Mouse (Mus musculus): ENCODE measurements around the gene Rhag. TPM values are rescaled to one million over a fixed set of nuclear protein-coding genes. Genes with fewer than 3 reads are reported as not detected.

Rhag gene
- total and polyA plus RNA-seq, 3 experiments: 17.8 to 91.3 TPM; not detected in 1

DNA sequence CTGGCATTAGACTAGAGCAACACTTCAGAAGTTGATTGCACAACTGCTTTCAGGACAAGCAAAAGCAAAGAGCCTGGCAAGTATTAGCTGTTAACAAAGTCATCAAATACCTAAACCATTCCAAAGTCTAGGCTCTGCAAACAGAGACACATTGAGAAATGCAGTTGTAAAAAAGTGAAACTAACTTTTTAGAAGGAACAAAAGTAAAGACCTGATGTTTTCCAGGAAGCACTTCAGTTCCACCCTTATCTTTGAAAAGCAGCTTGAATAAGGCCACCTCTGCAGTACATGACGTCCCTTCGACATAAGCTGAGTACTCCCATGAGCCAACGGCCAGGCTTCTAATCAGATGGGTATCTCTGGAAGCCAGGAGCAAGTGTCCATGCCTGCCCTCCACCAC, 4.4 kb upstream of the Rhag start (continued):
- no peak for TF ChIP-seq MEF2A (IDR thresholded peaks at IDR 0.05; ENCODE audit: extremely low read depth, insufficient replicate concordance, low read depth, low read length, poor library complexity, severe bottlenecking)
- no peak for TF ChIP-seq USF1 (IDR thresholded peaks at IDR 0.05; ENCODE audit: low read depth, low read length)
- TF ChIP-seq MAFK (IDR thresholded peaks at IDR 0.05; ENCODE audit: borderline replicate concordance, low read depth, low read length): no peak
- TF ChIP-seq CHD1 (IDR thresholded peaks at IDR 0.05; ENCODE audit: low read depth, low read length): 0 out of 2 replicates have a peak, but pooled peaks have one; percentile 37
- TF ChIP-seq RAD21 (IDR thresholded peaks at IDR 0.05; ENCODE audit: low read depth, low read length): no peak
- TF ChIP-seq POLR2A (IDR thresholded peaks at IDR 0.05; ENCODE audit: control insufficient read depth in 1 of 2, insufficient read depth in 1 of 2, low read depth in 1 of 2, low read length in 2 of 2, poor library complexity in 1 of 2): peak in 1 of 2 experiments; percentile 60; a peak in 2 of 4 replicates
- TF ChIP-seq BHLHE40 (IDR thresholded peaks at IDR 0.05; ENCODE audit: borderline replicate concordance, low read depth, low read length): no peak
- peak; percentile 98 for TF ChIP-seq EP300 (IDR thresholded peaks at IDR 0.05; ENCODE audit: low read depth in 1 of 2, low read length in 2 of 2)
- peak; percentile 69 for TF ChIP-seq POLR2AphosphoS2 (IDR thresholded peaks at IDR 0.05; ENCODE audit: low read length)
- TF ChIP-seq USF2 (IDR thresholded peaks at IDR 0.05; ENCODE audit: borderline replicate concordance in 1 of 2, insufficient read depth in 1 of 2, low read depth in 1 of 2, low read length in 2 of 2): no peak
- no peak for TF ChIP-seq KAT2A (conservative IDR thresholded peaks at IDR 0.05; ENCODE audit: low read depth, low read length)
- peak; percentile 59; the same call in 1 of the 2 replicates for TF ChIP-seq TBP (IDR thresholded peaks at IDR 0.05; ENCODE audit: low read depth, low read length)
- no peak for TF ChIP-seq MAX (IDR thresholded peaks at IDR 0.05; ENCODE audit: low read length)
- TF ChIP-seq HCFC1 (IDR thresholded peaks at IDR 0.05; ENCODE audit: low read depth, low read length): peak; percentile 50; the same call in 1 of the 2 replicates

DNA sequence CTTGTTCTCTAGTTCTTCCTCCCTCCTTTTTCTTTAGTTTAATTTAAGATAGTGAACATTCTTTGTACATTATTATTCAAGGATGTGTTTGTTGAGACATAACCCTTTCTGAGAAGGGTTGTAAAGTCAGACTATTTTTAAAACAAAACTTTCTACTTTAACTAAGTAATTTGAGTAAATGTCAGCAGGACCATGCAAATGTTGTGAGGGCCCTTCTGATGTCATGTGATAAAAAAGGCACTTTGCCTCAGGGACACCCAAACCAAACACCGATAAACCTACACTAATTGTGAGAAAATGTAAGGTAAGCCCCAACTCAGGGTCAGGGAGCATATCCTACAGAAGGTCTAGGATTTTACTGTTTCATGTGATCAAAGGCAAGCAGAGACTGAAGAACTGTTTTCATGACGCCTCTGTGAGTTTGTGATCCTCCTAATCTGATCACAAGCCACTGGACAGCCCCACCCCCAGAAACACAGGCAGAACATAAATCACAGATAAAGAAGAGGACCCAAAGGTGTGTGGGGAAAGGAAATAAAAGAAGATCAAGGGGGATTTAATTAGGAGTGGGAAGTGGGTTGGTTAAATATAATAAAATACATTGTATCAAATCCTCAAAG, 3.9 kb upstream of the Rhag start, which contains the start of gene Crisp2:
Crisp2 (minus strand) TSS at position 51 of the 620 bp plus-strand sequence.
- no peak for TF ChIP-seq MYC (IDR thresholded peaks at IDR 0.05; ENCODE audit: low read depth, low read length)
- no peak for TF ChIP-seq MAFK (IDR thresholded peaks at IDR 0.05; ENCODE audit: borderline replicate concordance, low read depth, low read length)
- TF ChIP-seq KAT2A (conservative IDR thresholded peaks at IDR 0.05; ENCODE audit: low read depth, low read length): no peak
- TF ChIP-seq TAL1 (IDR thresholded peaks at IDR 0.05; ENCODE audit: low read length): no peak; the same call in 1 of the 2 replicates
- 0 out of 2 replicates have a peak, but pooled peaks have one; percentile 42 for TF ChIP-seq USF1 (IDR thresholded peaks at IDR 0.05; ENCODE audit: low read depth, low read length)
- no peak; the same call in 1 of the 2 replicates for TF ChIP-seq BHLHE40 (IDR thresholded peaks at IDR 0.05; ENCODE audit: borderline replicate concordance, low read depth, low read length)
- 0 out of 2 replicates have a peak, but pooled peaks have one; percentile 10 for TF ChIP-seq CHD2 (IDR thresholded peaks at IDR 0.05; ENCODE audit: low read length)
- TF ChIP-seq ZKSCAN1 (IDR thresholded peaks at IDR 0.05; ENCODE audit: low read depth, low read length): no peak
- TF ChIP-seq EP300 (IDR thresholded peaks at IDR 0.05; ENCODE audit: low read depth in 1 of 2, low read length in 2 of 2): peak; percentile 60 to 66
- no peak for TF ChIP-seq ELF1 (IDR thresholded peaks at IDR 0.05; ENCODE audit: low read depth, low read length)
- peak; percentile 70 for TF ChIP-seq RCOR1 (IDR thresholded peaks at IDR 0.05; ENCODE audit: low read depth, low read length)
- peak; percentile 69 for TF ChIP-seq GATA1 (IDR thresholded peaks at IDR 0.05; ENCODE audit: low read depth, low read length)
- TF ChIP-seq CHD1 (IDR thresholded peaks at IDR 0.05; ENCODE audit: low read depth, low read length): 0 out of 2 replicates have a peak, but pooled peaks have one; percentile 41
- no peak for TF ChIP-seq SMC3 (IDR thresholded peaks at IDR 0.05; ENCODE audit: low read depth, low read length)
- TF ChIP-seq GABPA (IDR thresholded peaks at IDR 0.05; ENCODE audit: low read depth, low read length): no peak
- TF ChIP-seq TCF12 (IDR thresholded peaks at IDR 0.05; ENCODE audit: low read depth, low read length): peak; percentile 51; the same call in 1 of the 2 replicates
- TF ChIP-seq UBTF (IDR thresholded peaks at IDR 0.05; ENCODE audit: borderline replicate concordance, insufficient read depth, low read depth, low read length): no peak
- no peak for TF ChIP-seq POLR2AphosphoS2 (IDR thresholded peaks at IDR 0.05; ENCODE audit: low read length)
- no peak for TF ChIP-seq ETS1 (IDR thresholded peaks at IDR 0.05; ENCODE audit: low read depth, low read length)
- peak; percentile 45; the same call in 1 of the 2 replicates for TF ChIP-seq SIN3A (IDR thresholded peaks at IDR 0.05; ENCODE audit: low read length)
- TF ChIP-seq POLR2AphosphoS5 (IDR thresholded peaks at IDR 0.05; ENCODE audit: borderline replicate concordance, low read depth, low read length): no peak
- no peak for TF ChIP-seq ZC3H11A (IDR thresholded peaks at IDR 0.05; ENCODE audit: low read depth, low read length)
- Histone ChIP-seq H3K4me3 (ENCODE audit: control insufficient read depth in 1 of 2, insufficient read depth in 1 of 2, low read depth in 2 of 2, low read length in 2 of 2) (peak within 1 kb of the TSS; percentile 52 to 54), H3K9ac (ENCODE audit: control insufficient read depth, low read depth, low read length, poor library complexity, severe bottlenecking) (peak within 1 kb of the TSS; percentile 92), H3K9me3 (replicated peaks; ENCODE audit: insufficient read depth, low read length) (no peaks in the 10 kb centered on the region), H3K79me2 (ENCODE audit: control insufficient read depth, insufficient read depth, low read length, poor library complexity) (no peaks in the 10 kb centered on the region; the same call in 1 of the 2 replicates), H3K27ac (ENCODE audit: control insufficient read depth, low read depth, low read length) (peak within 1 kb of the TSS; percentile 100), H3K4me1 (ENCODE audit: control insufficient read depth in 1 of 2, insufficient read depth in 2 of 2, low read length in 2 of 2) (peaks cover 28% of the 10 kb centered on the region in 2 experiments), H3K36me3 (ENCODE audit: control insufficient read depth in 1 of 2, insufficient read depth in 2 of 2, low read length in 2 of 2) (peaks cover 0 to 47% of the 10 kb centered on the region in 2 experiments; a peak in 2 of 4 replicates), H3K27me3 (ENCODE audit: control insufficient read depth in 1 of 2, insufficient read depth in 2 of 2, low read length in 2 of 2) (no peaks in the 10 kb centered on the region)
- DNase-seq (ENCODE audit: low read depth, low spot score): no peak

All from MEL (cell line).